Mouse (Mus musculus) MEL (cell line): Measurements from ENCODE around the gene Pxk. TPM values are rescaled to one million over a fixed set of nuclear protein-coding genes. Genes with fewer than 3 reads are reported as not detected.

Source experiments
- DNase-seq: peaks from one replicate; pipeline ENCODE4 v3.0.0; 2011; ENCODE audit warnings: low read depth, low spot score
- H3K27ac ChIP-seq: 2 replicates; pipeline ENCODE4 v1.5.1; 2012; ENCODE audit warnings: low read depth, mild to moderate bottlenecking, control low read depth, low read length, moderate library complexity; ENCODE audit not compliant: control insufficient read depth
- H3K27me3 ChIP-seq, 2 experiments: fragments of 150-350 bp in 1 of 2; sonication (generic) in 1 of 2; 2 replicates each; pipeline ENCODE4 v1.6.1; 2012; ENCODE audit warnings: low read length in 2 of 2, mild to moderate bottlenecking in 2 of 2, improper control_type of control experiment in 1 of 2, moderate library complexity in 1 of 2; ENCODE audit not compliant: insufficient read depth in 2 of 2, control insufficient read depth in 1 of 2
- H3K36me3 ChIP-seq, 2 experiments: 2 replicates each; pipeline ENCODE4 v1.6.1; 2012 to 2014; ENCODE audit warnings: low read length in 2 of 2, improper control_type of control experiment in 1 of 2, inconsistent platforms in 1 of 2, mild to moderate bottlenecking in 1 of 2; ENCODE audit not compliant: insufficient read depth in 2 of 2, control insufficient read depth in 1 of 2
- H3K4me1 ChIP-seq, 2 experiments: fragments of 150-350 bp in 1 of 2; sonication (generic) in 1 of 2; 2 replicates each; pipeline ENCODE4 v1.6.1; 2012; ENCODE audit warnings: low read length in 2 of 2, improper control_type of control experiment in 1 of 2, mild to moderate bottlenecking in 1 of 2; ENCODE audit not compliant: insufficient read depth in 2 of 2, control insufficient read depth in 1 of 2
- H3K4me3 ChIP-seq, 2 experiments: fragments of 150-350 bp in 1 of 2; sonication (generic) in 1 of 2; 2 replicates each; pipeline ENCODE4 v1.5.1; 2012; ENCODE audit warnings: low read depth in 2 of 2, low read length in 2 of 2, mild to moderate bottlenecking in 2 of 2, moderate library complexity in 2 of 2, control low read depth in 1 of 2, improper control_type of control experiment in 1 of 2; ENCODE audit not compliant: control insufficient read depth in 1 of 2, insufficient read depth in 1 of 2
- H3K79me2 ChIP-seq: 2 replicates; pipeline ENCODE4 v1.6.1; 2012; ENCODE audit warnings: mild to moderate bottlenecking, low read length, moderate library complexity; ENCODE audit not compliant: control insufficient read depth, poor library complexity, insufficient read depth
- H3K9ac ChIP-seq: 2 replicates; pipeline ENCODE4 v1.6.1; 2012; ENCODE audit warnings: low read depth, mild to moderate bottlenecking, control low read depth, low read length, moderate library complexity; ENCODE audit not compliant: control insufficient read depth, poor library complexity, severe bottlenecking
- H3K9me3 ChIP-seq: fragments of 150-350 bp; sonication (generic); replicated peaks from 2 replicates; pipeline ENCODE4 v1.6.1; 2012; ENCODE audit warnings: mild to moderate bottlenecking, low read length, improper control_type of control experiment, moderate library complexity; ENCODE audit not compliant: insufficient read depth
- BHLHE40 ChIP-seq: IDR thresholded peaks from 2 replicates; pipeline ENCODE4 v1.6.1; 2012; ENCODE audit warnings: low read depth, mild to moderate bottlenecking, inconsistent platforms, low read length, improper control_type of control experiment, borderline replicate concordance
- CHD1 ChIP-seq: IDR thresholded peaks from 2 replicates; pipeline ENCODE4 v1.6.1; 2012; ENCODE audit warnings: low read depth, mild to moderate bottlenecking, inconsistent platforms, low read length, improper control_type of control experiment
- E2F4 ChIP-seq: IDR thresholded peaks from 2 replicates; pipeline ENCODE4 v1.6.1; 2011; ENCODE audit warnings: low read depth, low read length, improper control_type of control experiment, borderline replicate concordance
- GATA1 ChIP-seq: IDR thresholded peaks from 2 replicates; pipeline ENCODE4 v1.6.1; 2011; ENCODE audit warnings: low read depth, low read length, improper control_type of control experiment
- JUND ChIP-seq: IDR thresholded peaks from 2 replicates; pipeline ENCODE4 v1.6.1; 2011; ENCODE audit warnings: low read depth, mild to moderate bottlenecking, improper control_type of control experiment, low read length
- KAT2A ChIP-seq: conservative IDR thresholded peaks from 2 replicates; pipeline ENCODE4 v1.6.1; 2012; ENCODE audit warnings: low read depth, low read length, improper control_type of control experiment, inconsistent platforms
- MAX ChIP-seq: IDR thresholded peaks from 2 replicates; pipeline ENCODE4 v1.6.1; 2011; ENCODE audit warnings: low read length, improper control_type of control experiment
- NELFE ChIP-seq: IDR thresholded peaks from 2 replicates; pipeline ENCODE4 v1.6.1; 2011; ENCODE audit warnings: low read depth, low read length, improper control_type of control experiment
- NRF1 ChIP-seq: IDR thresholded peaks from 2 replicates; pipeline ENCODE4 v1.6.1; 2014; ENCODE audit warnings: low read depth, mild to moderate bottlenecking, inconsistent platforms, low read length, improper control_type of control experiment, moderate library complexity; ENCODE audit not compliant: poor library complexity, insufficient read depth, severe bottlenecking
- POLR2AphosphoS5 ChIP-seq: IDR thresholded peaks from 2 replicates; pipeline ENCODE4 v1.6.1; 2012; ENCODE audit warnings: low read depth, borderline replicate concordance, mild to moderate bottlenecking, inconsistent platforms, low read length, moderate library complexity, mixed read lengths
- RAD21 ChIP-seq: IDR thresholded peaks from 2 replicates; pipeline ENCODE4 v1.6.1; 2011; ENCODE audit warnings: mild to moderate bottlenecking, low read depth, low read length, improper control_type of control experiment
- SMC3 ChIP-seq: IDR thresholded peaks from 2 replicates; pipeline ENCODE4 v1.6.1; 2011; ENCODE audit warnings: low read depth, low read length, improper control_type of control experiment
- TAL1 ChIP-seq: IDR thresholded peaks from 2 replicates; pipeline ENCODE4 v1.6.1; 2012; ENCODE audit warnings: mild to moderate bottlenecking, inconsistent platforms, low read length, moderate library complexity, mixed read lengths
- UBTF ChIP-seq: IDR thresholded peaks from 2 replicates; pipeline ENCODE4 v1.6.1; 2012; ENCODE audit warnings: low read depth, mild to moderate bottlenecking, inconsistent platforms, low read length, improper control_type of control experiment, moderate library complexity, borderline replicate concordance; ENCODE audit not compliant: insufficient read depth
- USF1 ChIP-seq: IDR thresholded peaks from 2 replicates; pipeline ENCODE4 v1.6.1; 2014; ENCODE audit warnings: low read depth, mild to moderate bottlenecking, inconsistent platforms, low read length, improper control_type of control experiment, moderate library complexity
- polyA plus RNA-seq, 2 experiments: library from polyadenylated mRNA; stranded (reverse) in 1 of 2; unstranded in 1 of 2; fragments of >175 nt in 1 of 2; fragments of >200 nt in 1 of 2; gene quantifications; 2 replicates each; pipeline versions ENCODE4 v1.2.1 to v1.2.4; 2012; ENCODE audit warnings: low replicate concordance in 2 of 2, low read depth in 1 of 2; ENCODE audit not compliant: insufficient read length in 2 of 2, insufficient read depth in 1 of 2, missing spikeins in 1 of 2
- total RNA-seq: library from RNA; depleted of rRNA; stranded (reverse); fragments of 300-350 nt; gene quantifications from 2 replicates; pipeline ENCODE4 v1.2.3, GENCODE M21; 2012

Gene Pxk
- total and polyA plus RNA-seq, 3 experiments: 5.9 to 12.9 TPM; not detected in 1

GRCm38 (mm10) chr14:8098687-8098995, 630 bp downstream of the Pxk start (continued):
- TF ChIP-seq USF1 (no peak), E2F4 (no peak)

DNA sequence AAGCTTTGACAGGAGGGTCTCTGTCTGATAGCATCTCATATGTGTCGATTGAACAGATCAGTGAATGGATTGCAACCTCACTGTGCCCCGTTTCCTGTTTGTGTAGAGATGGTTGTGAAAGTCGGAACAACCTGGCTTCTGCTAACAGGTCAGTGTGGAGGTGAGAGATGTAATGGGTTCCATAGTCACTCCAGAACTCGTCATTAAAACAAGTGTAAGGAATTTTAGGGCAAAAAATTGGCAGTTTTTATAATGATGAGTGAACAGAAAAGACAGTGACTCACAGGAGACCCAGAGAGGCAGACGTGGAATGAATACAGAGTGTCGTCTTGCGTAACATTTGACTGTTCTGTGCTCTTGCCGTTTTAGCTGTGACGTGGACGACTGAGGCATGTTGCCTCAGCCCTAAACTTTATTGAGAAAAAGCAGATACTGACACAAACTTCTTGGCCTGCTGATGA, 1.6 kb downstream of the Pxk start:
- Histone ChIP-seq H3K9me3 (no peaks in the 10 kb centered on the region), H3K79me2 (peaks cover 1% of the 10 kb centered on the region; the same call in 1 of the 2 replicates), H3K27ac (no peak overlapping the region)

DNA sequence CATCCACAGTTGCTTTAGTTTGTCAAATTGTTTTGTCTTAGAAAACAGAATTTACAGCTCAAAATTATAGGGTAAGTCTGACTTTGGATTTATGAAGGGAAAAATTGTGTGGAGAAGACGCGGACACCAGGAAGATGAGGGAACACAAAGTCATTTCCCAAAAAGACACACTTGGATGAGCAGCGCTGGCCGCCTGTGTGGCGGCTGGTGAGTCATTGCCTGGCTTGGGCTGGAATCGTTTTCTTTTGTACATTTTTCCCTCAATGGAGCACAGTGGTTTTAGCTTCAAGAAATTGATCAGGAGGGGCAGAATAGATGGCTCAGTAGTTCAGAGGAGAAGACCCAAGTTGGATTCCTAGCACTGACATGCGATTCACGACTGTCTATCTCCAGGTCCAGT, 3.9 kb downstream of the Pxk start:
- TF ChIP-seq JUND (no peak), GATA1 (no peak), RAD21 (no peak), KAT2A (no peak), POLR2AphosphoS5 (no peak), UBTF (no peak), E2F4 (no peak), BHLHE40 (no peak), TAL1 (no peak), CHD1 (no peak), NELFE (no peak), SMC3 (no peak), NRF1 (no peak)
- H3K27ac ChIP-seq: no peak overlapping the region
- peaks cover 1% of the 10 kb centered on the region; the same call in 1 of the 2 replicates for H3K79me2 ChIP-seq
- no peak overlapping the region for H3K4me3 ChIP-seq
- DNase-seq: no peak
- peaks cover 0 to 2% of the 10 kb centered on the region in 2 experiments; a peak in 2 of 4 replicates for H3K36me3 ChIP-seq
- no peaks in the 10 kb centered on the region for H3K27me3 ChIP-seq
- H3K9me3 ChIP-seq: no peaks in the 10 kb centered on the region
- peaks cover 4% of the 10 kb centered on the region in 2 experiments; a peak in 3 of 4 replicates for H3K4me1 ChIP-seq
- H3K9ac ChIP-seq: no peak overlapping the region

More for the DNA sequence above, 1.6 kb downstream of the Pxk start:
- H3K4me3 ChIP-seq: no peak overlapping the region
- TF ChIP-seq MAX: no peak
- TF ChIP-seq NELFE: no peak
- TF ChIP-seq SMC3: no peak
- H3K27me3 ChIP-seq: no peaks in the 10 kb centered on the region
- peaks cover 4% of the 10 kb centered on the region in 2 experiments; a peak in 3 of 4 replicates for H3K4me1 ChIP-seq
- H3K9ac ChIP-seq: no peak overlapping the region
- H3K36me3 ChIP-seq: peaks cover 0 to 2% of the 10 kb centered on the region in 2 experiments; a peak in 2 of 4 replicates
- DNase-seq: no peak
